Mouse (Mus musculus) heart, postnatal 25 days (tissue): Measurements from ENCODE around the gene Pianp. TPM values are rescaled to one million over a fixed set of nuclear protein-coding genes. Genes with fewer than 3 reads are reported as not detected.

Experiments used
- DNase-seq: peaks from one replicate; pipeline ENCODE4 v3.0.0; 2022; ENCODE audit warnings: low spot score
- intact Hi-C: fragments of 180-260 bp; cut with DNase I; formaldehyde crosslinking; loops from one replicate; pipeline ENCODE4 v1.15.1; 2025
- total RNA-seq, 2 experiments: library from RNA; stranded (reverse); gene quantifications; 2 replicates each; pipeline ENCODE4 v1.2.3; 2021

Pianp gene
- total RNA-seq = 1 to 10 TPM in 1 of 2 experiments, under 1 TPM in 1; 0.49 to 1.1 TPM

GRCm38 (mm10) chr6:124996551-124997501 lies at the start of gene Pianp:
Gene Pianp (plus strand): TSS chr6:124996694.
- intact Hi-C loops = no loop called here
- DNase-seq = peak; percentile 12

- intact Hi-C loops = no loop called here
- DNase-seq = no peak
These were observed 42.3 kb upstream of the Pianp start for GRCm38 (mm10) chr6:124953991-124954715.

GRCm38 (mm10) chr6:124955212-124955611 lies 41.3 kb upstream of the Pianp start:
- intact Hi-C loops = no loop called here
- DNase-seq = no peak

GRCm38 (mm10) chr6:124958127-124958526 lies 38.4 kb upstream of the Pianp start:
- DNase-seq = no peak
- intact Hi-C loops = no loop called here

- intact Hi-C loops = no loop called here
- DNase-seq = no peak
These were observed 36.5 kb upstream of the Pianp start for GRCm38 (mm10) chr6:124959960-124960359.

GRCm38 (mm10) chr6:124961021-124961420 lies 35.5 kb upstream of the Pianp start:
- intact Hi-C loops = no loop called here
- no peak for DNase-seq

- no peak for DNase-seq
- intact Hi-C loops = loop anchor here (1.0 to 2.0 kb wide), 3 partner anchors 32 to 74 kb away; partner anchors contain the start of gene Ing4
These were observed 31.9 kb upstream of the Pianp start for GRCm38 (mm10) chr6:124964638-124965037.

- intact Hi-C loops = loop anchor here (1.0 to 2.0 kb wide), 3 partner anchors 32 to 74 kb away; partner anchors contain the start of gene Ing4
- peak; percentile 91 for DNase-seq
These were observed 31.3 kb upstream of the Pianp start, which contains the start of gene Cops7a for GRCm38 (mm10) chr6:124965088-124965719. Gene Cops7a (minus strand): TSS chr6:124965538.

- intact Hi-C loops = loop anchor here (1.0 to 2.0 kb wide), 3 partner anchors 33 to 73 kb away; partner anchors contain the start of gene Ing4
- DNase-seq = no peak
These were observed 30.7 kb upstream of the Pianp start for GRCm38 (mm10) chr6:124965747-124966146.

- DNase-seq = no peak
- intact Hi-C loops = loop anchor here (1.0 kb wide), 1 partner anchor 63 kb away; no protein-coding TSS in a partner anchor
These were observed 29.9 kb upstream of the Pianp start for GRCm38 (mm10) chr6:124966466-124967118.

- no peak for DNase-seq
- intact Hi-C loops = loop anchor here (1.0 kb wide), 1 partner anchor 64 kb away; no protein-coding TSS in a partner anchor
These were observed 28.7 kb upstream of the Pianp start for GRCm38 (mm10) chr6:124967766-124968165.

GRCm38 (mm10) chr6:124992241-124992640 lies 4.3 kb upstream of the Pianp start:
- no peak for DNase-seq
- intact Hi-C loops = no loop called here

- intact Hi-C loops = no loop called here
- no peak for DNase-seq
These were observed 3.1 kb upstream of the Pianp start for GRCm38 (mm10) chr6:124993365-124993764.

GRCm38 (mm10) chr6:124993876-124994275 lies 2.6 kb upstream of the Pianp start:
- DNase-seq = no peak
- intact Hi-C loops = no loop called here

GRCm38 (mm10) chr6:124995246-124995645 lies 1.2 kb upstream of the Pianp start:
- DNase-seq = no peak
- intact Hi-C loops = no loop called here

GRCm38 (mm10) chr6:124995831-124996403 lies 577 bp upstream of the Pianp start:
- intact Hi-C loops = no loop called here

GRCm38 (mm10) chr6:124998066-124998465 lies 1.6 kb downstream of the Pianp start:
- no peak for DNase-seq
- intact Hi-C loops = no loop called here

More at GRCm38 (mm10) chr6:124995831-124996403, 577 bp upstream of the Pianp start:
- no peak for DNase-seq

- intact Hi-C loops = no loop called here
- DNase-seq = no peak
These were observed 2.6 kb downstream of the Pianp start for GRCm38 (mm10) chr6:124999091-124999490.

- intact Hi-C loops = no loop called here
- no peak for DNase-seq
These were observed 3.1 kb downstream of the Pianp start for GRCm38 (mm10) chr6:124999546-124999945.
